Mouse (Mus musculus): Measurements from ENCODE around the gene Polr2e. TPM values are rescaled to one million over a fixed set of nuclear protein-coding genes. Genes with fewer than 3 reads are reported as not detected.
A peak's percentile ranks its signal among the peaks of the same experiment; 100 is the strongest.

Polr2e gene
- polyA plus RNA-seq, 1 experiment from 2014 or later = 149 TPM

- WGBS = 74% methylated on average over 1 of the region's 1 CpGs
- H3K4me1 ChIP-seq = peaks cover 22% of the 10 kb centered on the region
- peak overlapping the region; percentile 78; the same call in 1 of the 2 replicates for H3K4me2 ChIP-seq
- ATAC-seq (ENCODE audit: extremely low read depth, insufficient number of reproducible peaks, low FRiP score, low TSS enrichment) = no peak
- peaks cover 53% of the 10 kb centered on the region for H3K36me3 ChIP-seq
- no peaks in the 10 kb centered on the region for H3K9me3 ChIP-seq
- H3K4me3 ChIP-seq = peak overlapping the region; percentile 61
- peak overlapping the region; percentile 51 for H3K27ac ChIP-seq (replicated peaks)
- peaks cover 12% of the 10 kb centered on the region; the same call in 1 of the 2 replicates for H3K27me3 ChIP-seq (replicated peaks)
- no peak overlapping the region for H3K9ac ChIP-seq
Observed at GRCm38 (mm10) chr10:79995636-79996035, 44.0 kb downstream of the Polr2e start.

GRCm38 (mm10) chr10:79994397-79995115 lies 45.0 kb downstream of the Polr2e start:
- ATAC-seq (ENCODE audit: extremely low read depth, insufficient number of reproducible peaks, low FRiP score, low TSS enrichment) = no peak
- 74% methylated on average over 16 of the region's 16 CpGs for WGBS
- no peak overlapping the region for H3K4me3 ChIP-seq
- H3K27me3 ChIP-seq (replicated peaks) = 0 out of 2 replicates have a peak, but pooled peaks cover 7% of the 10 kb centered on the region
- H3K36me3 ChIP-seq = peaks cover 53% of the 10 kb centered on the region
- peaks cover 30% of the 10 kb centered on the region for H3K4me1 ChIP-seq
- no peak overlapping the region for H3K27ac ChIP-seq (replicated peaks)
- no peak overlapping the region for H3K4me2 ChIP-seq
- no peaks in the 10 kb centered on the region for H3K9me3 ChIP-seq
- peak overlapping the region; percentile 47; the same call in 1 of the 2 replicates for H3K9ac ChIP-seq

DNA sequence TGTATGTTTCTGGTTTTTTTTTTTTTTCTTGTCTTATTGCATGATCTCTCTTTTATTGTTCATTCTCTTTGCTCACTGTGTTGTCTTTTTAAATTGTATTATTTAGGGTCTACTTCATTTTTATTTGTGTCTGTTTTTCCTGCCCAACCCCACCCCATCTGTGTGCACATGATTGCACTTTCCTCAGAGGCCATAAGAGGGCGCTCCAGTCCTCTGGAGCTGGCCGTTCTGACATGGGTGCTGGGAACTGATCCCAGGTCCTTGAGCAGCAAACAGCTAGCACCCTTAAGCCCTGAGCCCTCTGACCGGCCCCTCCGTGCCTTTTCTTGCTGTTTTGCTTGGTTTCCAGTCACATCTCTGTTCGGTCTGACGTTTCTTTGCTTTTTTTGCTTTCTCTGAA lies 48.0 kb downstream of the Polr2e start:
- 83% methylated on average over 6 of the region's 6 CpGs for WGBS
- Histone ChIP-seq H3K27ac (replicated peaks) (no peak overlapping the region), H3K9ac (no peak overlapping the region)

DNA sequence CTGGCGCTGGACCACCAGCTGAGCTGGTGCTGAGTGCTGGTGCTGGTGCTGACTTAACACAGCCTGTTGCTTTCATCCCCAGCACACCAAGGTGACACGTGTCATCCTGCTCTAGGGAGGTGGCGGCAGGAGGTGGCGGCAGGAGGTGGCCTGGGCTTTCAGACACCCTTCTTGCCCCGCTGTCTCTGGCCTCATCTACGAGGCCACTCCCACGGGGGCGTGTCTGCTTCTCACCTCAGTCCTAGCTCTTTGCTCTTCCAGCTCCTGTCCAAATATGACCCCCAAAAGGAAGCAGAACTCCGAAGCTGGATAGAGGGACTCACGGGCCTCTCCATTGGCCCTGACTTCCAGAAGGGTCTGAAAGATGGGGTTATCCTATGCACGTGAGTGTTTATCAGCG lies 48.5 kb downstream of the Polr2e start:
- peak overlapping the region; percentile 84; the same call in 1 of the 2 replicates for H3K4me3 ChIP-seq
- ATAC-seq (ENCODE audit: extremely low read depth, insufficient number of reproducible peaks, low FRiP score, low TSS enrichment) = no peak
- no peaks in the 10 kb centered on the region for H3K27me3 ChIP-seq (replicated peaks)
- H3K36me3 ChIP-seq = peaks cover 53% of the 10 kb centered on the region
- no peak overlapping the region for H3K27ac ChIP-seq (replicated peaks)
- 74% methylated on average over 12 of the region's 12 CpGs for WGBS
- H3K4me2 ChIP-seq = peak overlapping the region; percentile 96
- 0 out of 2 replicates have a peak overlapping the region, but pooled peaks have one; percentile 9 for H3K9ac ChIP-seq
- H3K4me1 ChIP-seq = peaks cover 39% of the 10 kb centered on the region
- no peaks in the 10 kb centered on the region for H3K9me3 ChIP-seq

More for the DNA sequence above, 48.0 kb downstream of the Polr2e start:
- Histone ChIP-seq H3K27me3 (replicated peaks) (no peaks in the 10 kb centered on the region), H3K9me3 (no peaks in the 10 kb centered on the region), H3K36me3 (peaks cover 53% of the 10 kb centered on the region), H3K4me3 (no peak overlapping the region), H3K4me2 (peak overlapping the region; percentile 96; the same call in 1 of the 2 replicates), H3K4me1 (peaks cover 35% of the 10 kb centered on the region)
- no peak for ATAC-seq (ENCODE audit: extremely low read depth, insufficient number of reproducible peaks, low FRiP score, low TSS enrichment)

- no peaks in the 10 kb centered on the region for H3K27me3 ChIP-seq (replicated peaks)
- no peak for ATAC-seq (ENCODE audit: extremely low read depth, insufficient number of reproducible peaks, low FRiP score, low TSS enrichment)
- peak overlapping the region; percentile 94 for H3K9ac ChIP-seq
- WGBS = 9% methylated on average over 15 of the region's 15 CpGs
- H3K36me3 ChIP-seq = peaks cover 43% of the 10 kb centered on the region
- peaks cover 44% of the 10 kb centered on the region for H3K4me1 ChIP-seq
- H3K4me2 ChIP-seq = peak overlapping the region; percentile 96
- H3K9me3 ChIP-seq = no peaks in the 10 kb centered on the region
- H3K27ac ChIP-seq (replicated peaks) = peak overlapping the region; percentile 95
- H3K4me3 ChIP-seq = peak overlapping the region; percentile 84
Observed at GRCm38 (mm10) chr10:79989870-79990269, 49.7 kb downstream of the Polr2e start.

DNA sequence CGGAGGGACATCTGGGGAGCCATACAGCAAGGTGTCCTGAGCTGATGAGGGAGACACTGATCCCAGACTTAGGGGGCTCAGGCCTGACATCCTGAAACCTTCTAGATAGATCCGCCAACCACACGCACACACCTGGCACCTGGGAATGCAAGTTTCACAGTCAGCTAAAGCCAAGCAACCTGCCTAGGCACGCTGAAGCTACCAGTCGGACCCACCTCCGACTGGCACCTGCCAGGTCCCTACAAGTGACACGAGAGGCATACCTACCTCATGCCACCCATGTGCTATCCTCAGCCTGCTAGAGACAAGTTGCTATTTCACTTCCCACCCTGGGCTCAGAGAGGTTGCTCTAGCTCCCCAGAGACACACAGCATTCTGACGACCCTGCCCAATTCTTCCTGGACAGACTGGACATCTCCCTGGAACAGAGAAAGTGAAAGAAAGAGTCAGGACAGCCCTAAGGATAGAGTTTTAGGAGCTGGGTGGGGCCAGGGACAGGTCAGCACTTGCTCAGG lies 50.3 kb downstream of the Polr2e start:
- Histone ChIP-seq H3K4me1 (peaks cover 44% of the 10 kb centered on the region), H3K9ac (peak overlapping the region; percentile 94), H3K4me2 (peak overlapping the region; percentile 96), H3K27ac (replicated peaks) (peak overlapping the region; percentile 95), H3K9me3 (no peaks in the 10 kb centered on the region), H3K27me3 (replicated peaks) (no peaks in the 10 kb centered on the region), H3K4me3 (peak overlapping the region; percentile 84), H3K36me3 (peaks cover 37% of the 10 kb centered on the region)
- 28% methylated on average over 8 of the region's 8 CpGs for WGBS
- no peak for ATAC-seq (ENCODE audit: extremely low read depth, insufficient number of reproducible peaks, low FRiP score, low TSS enrichment)

- Histone ChIP-seq H3K36me3 (peaks cover 31% of the 10 kb centered on the region), H3K9me3 (no peaks in the 10 kb centered on the region), H3K4me1 (peaks cover 44% of the 10 kb centered on the region), H3K27me3 (replicated peaks) (no peaks in the 10 kb centered on the region), H3K27ac (replicated peaks) (peak within 1 kb of the TSS; percentile 95), H3K4me3 (peak within 1 kb of the TSS; percentile 84), H3K4me2 (peak within 1 kb of the TSS; percentile 96), H3K9ac (peak within 1 kb of the TSS; percentile 94)
- under 1% methylated on average over 59 of the region's 59 CpGs for WGBS
- ATAC-seq (ENCODE audit: extremely low read depth, insufficient number of reproducible peaks, low FRiP score, low TSS enrichment) = no peak
Observed at GRCm38 (mm10) chr10:79988506-79989271, 50.9 kb downstream of the Polr2e start, which contains the start of gene Cnn2. Gene Cnn2, plus strand, starts transcription at chr10:79988584.

DNA sequence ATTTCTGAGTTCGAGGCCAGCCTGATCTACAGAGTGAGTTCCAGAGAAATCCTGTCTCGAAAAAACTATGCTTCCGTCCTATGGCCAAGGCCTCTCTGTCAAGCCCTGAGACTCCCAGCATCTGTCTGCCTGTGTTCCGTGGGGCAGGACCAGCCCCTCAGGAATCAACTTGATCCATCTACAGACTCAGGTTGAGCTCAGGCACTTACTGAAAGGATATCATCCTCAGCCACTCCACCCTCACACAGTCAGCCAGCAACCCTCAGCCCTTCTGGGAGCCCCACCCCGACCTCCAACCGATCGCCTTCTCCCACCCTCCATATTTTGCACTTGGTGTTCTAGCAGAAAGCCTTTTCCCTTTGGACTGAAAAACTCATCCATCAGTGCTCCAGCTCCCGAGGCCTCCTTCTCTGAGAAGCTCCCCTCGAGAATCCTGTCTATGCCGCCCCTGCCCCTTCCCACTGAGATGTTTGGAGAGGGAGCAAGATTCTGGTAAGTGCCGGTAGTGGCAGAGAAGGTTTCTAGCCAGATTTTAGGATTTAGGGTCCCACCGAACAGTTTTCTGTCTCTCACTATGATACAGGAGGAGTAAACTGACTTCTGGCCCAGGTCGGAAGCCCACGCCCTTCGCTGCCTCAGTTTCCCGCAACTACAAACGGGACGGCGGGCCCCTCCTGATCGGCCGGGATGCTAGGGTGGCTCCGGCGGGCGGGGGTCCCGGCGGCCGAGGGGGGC lies 51.7 kb downstream of the Polr2e start:
- Histone ChIP-seq H3K27ac (replicated peaks) (peak overlapping the region; percentile 95), H3K9me3 (no peaks in the 10 kb centered on the region), H3K4me1 (peaks cover 51% of the 10 kb centered on the region), H3K36me3 (peaks cover 23% of the 10 kb centered on the region), H3K4me3 (peak overlapping the region; percentile 84), H3K27me3 (replicated peaks) (no peaks in the 10 kb centered on the region), H3K4me2 (peak overlapping the region; percentile 96), H3K9ac (peak overlapping the region; percentile 94)
- no peak for ATAC-seq (ENCODE audit: extremely low read depth, insufficient number of reproducible peaks, low FRiP score, low TSS enrichment)
- WGBS = 10% methylated on average over 27 of the region's 27 CpGs

DNA sequence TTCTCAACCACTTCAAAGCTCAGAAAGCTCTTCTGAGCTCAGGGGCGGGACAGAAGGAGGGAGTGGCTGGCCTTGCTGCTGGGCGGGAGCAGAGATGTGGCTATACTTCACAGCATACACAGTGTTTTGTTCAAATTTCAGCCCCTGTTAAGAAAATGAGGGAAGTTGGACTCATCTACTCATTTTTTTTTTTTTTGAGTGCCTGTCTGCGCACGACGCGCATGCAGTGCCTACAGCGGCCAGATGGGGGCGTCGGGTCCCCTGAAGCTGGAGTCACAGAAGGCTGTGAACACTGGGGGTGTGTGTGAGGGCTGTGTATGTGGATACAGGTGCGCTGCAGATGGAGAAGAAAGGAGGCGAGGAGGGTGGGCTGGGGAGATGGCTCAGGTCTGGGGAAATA lies 52.6 kb downstream of the Polr2e start:
- Histone ChIP-seq H3K4me1 (peaks cover 59% of the 10 kb centered on the region), H3K4me2 (peak overlapping the region; percentile 96), H3K4me3 (peak overlapping the region; percentile 84), H3K9ac (peak overlapping the region; percentile 94), H3K9me3 (no peaks in the 10 kb centered on the region), H3K36me3 (peaks cover 14% of the 10 kb centered on the region), H3K27ac (replicated peaks) (peak overlapping the region; percentile 95), H3K27me3 (replicated peaks) (no peaks in the 10 kb centered on the region)
- WGBS = 5% methylated on average over 11 of the region's 11 CpGs
- no peak for ATAC-seq (ENCODE audit: extremely low read depth, insufficient number of reproducible peaks, low FRiP score, low TSS enrichment)

DNA sequence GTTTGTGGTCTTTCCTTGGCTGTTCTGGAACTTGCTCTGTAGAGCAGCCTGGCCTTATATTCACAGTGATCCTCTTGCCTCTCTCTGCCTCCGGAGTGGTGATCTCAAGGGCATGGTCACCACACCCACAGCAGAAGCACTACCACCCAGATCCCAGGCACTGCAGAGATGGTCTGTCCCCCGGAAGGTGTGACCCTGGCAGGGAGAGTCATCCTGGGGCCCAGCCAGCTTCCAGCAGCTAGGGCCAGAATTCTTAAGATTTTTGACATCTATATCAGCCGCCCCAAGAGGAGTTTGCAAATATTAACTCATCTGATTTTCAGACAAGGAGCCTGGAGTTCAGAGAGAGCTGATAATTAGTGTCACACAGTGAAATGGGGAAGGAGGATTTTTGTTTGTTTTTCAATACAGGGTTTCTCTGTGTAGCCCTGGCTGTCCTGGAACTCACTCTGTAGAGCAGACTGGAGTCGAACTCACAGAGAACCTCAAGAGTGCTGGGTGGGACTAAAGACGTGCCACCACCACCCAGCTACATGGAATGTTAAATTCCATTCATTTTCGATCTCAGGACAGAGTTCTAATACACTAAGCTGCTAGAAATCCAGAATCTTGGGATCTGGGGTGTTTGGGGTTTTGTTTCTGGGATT lies 53.2 kb downstream of the Polr2e start:
- Histone ChIP-seq H3K4me3 (peak overlapping the region; percentile 84), H3K4me2 (peak overlapping the region; percentile 96), H3K4me1 (peaks cover 65% of the 10 kb centered on the region), H3K27me3 (replicated peaks) (no peaks in the 10 kb centered on the region), H3K27ac (replicated peaks) (peak overlapping the region; percentile 95), H3K9me3 (no peaks in the 10 kb centered on the region), H3K9ac (peak overlapping the region; percentile 94), H3K36me3 (peaks cover 10% of the 10 kb centered on the region)
- no peak for ATAC-seq (ENCODE audit: extremely low read depth, insufficient number of reproducible peaks, low FRiP score, low TSS enrichment)
- WGBS = 21% methylated on average over 6 of the region's 6 CpGs
